Mouse (Mus musculus) embryonic facial prominence, embryonic 12.5 days (tissue): ENCODE measurements at regions not wholly inside any gene's neighbourhood (a gene's known extent, or its start where the extent isn't known, plus 50 kb on each side); places are given as distances from the start of the nearest gene placed in this dataset.

Experiments
- ATAC-seq: fragments of 200-750 bp; cut with Nextera tagmentation; 2 replicates; pipeline ENCODE4 v1.8.0; 2017; ENCODE audit not compliant: insufficient number of reproducible peaks, insufficient read depth, low FRiP score, low TSS enrichment
- H3K27ac ChIP-seq: fragments of 300-500 bp; sonication (generic); 2 replicates; pipeline ENCODE4 v1.5.1; 2016; ENCODE audit warnings: mild to moderate bottlenecking
- H3K27me3 ChIP-seq: fragments of 300-500 bp; sonication (generic); 2 replicates; pipeline ENCODE4 v1.6.1; 2016; ENCODE audit warnings: mild to moderate bottlenecking, moderate library complexity
- H3K36me3 ChIP-seq: fragments of 300-500 bp; sonication (generic); 2 replicates; pipeline ENCODE4 v1.6.1; 2016; ENCODE audit warnings: mild to moderate bottlenecking
- H3K4me1 ChIP-seq: fragments of 300-500 bp; sonication (generic); 2 replicates; pipeline ENCODE4 v1.6.1; 2016
- H3K4me2 ChIP-seq: fragments of 300-500 bp; sonication (generic); replicated peaks from 2 replicates; pipeline ENCODE4 v1.6.1; 2016; ENCODE audit warnings: mild to moderate bottlenecking, moderate library complexity
- H3K4me3 ChIP-seq: fragments of 300-500 bp; sonication (generic); 2 replicates; pipeline ENCODE4 v1.5.1; 2016; ENCODE audit warnings: mild to moderate bottlenecking
- H3K9ac ChIP-seq: fragments of 300-500 bp; sonication (generic); 2 replicates; pipeline ENCODE4 v1.6.1; 2016; ENCODE audit warnings: mild to moderate bottlenecking, moderate library complexity
- H3K9me3 ChIP-seq: fragments of 300-500 bp; sonication (generic); 2 replicates; pipeline ENCODE4 v1.6.1; 2016; ENCODE audit warnings: mild to moderate bottlenecking, moderate library complexity
- WGBS: fragments of 180-500 bp; shearing (Covaris S2); methylation state at CpG from one replicate; pipeline ENCODE4 v1.1.7; 2016; 5-methylcytosine and 5-hydroxymethylcytosine counted together

GRCm38 (mm10) chr2:161470844-161471243 is 362.0 kb upstream of the Chd6 start:
- Histone ChIP-seq H3K9me3 (no peaks in the 10 kb centered on the region), H3K4me3 (no peak overlapping the region), H3K27me3 (peaks cover 9% of the 10 kb centered on the region), H3K36me3 (no peaks in the 10 kb centered on the region), H3K27ac (no peak overlapping the region), H3K9ac (no peak overlapping the region), H3K4me2 (no peak overlapping the region), H3K4me1 (no peaks in the 10 kb centered on the region)
- no peak for ATAC-seq
- WGBS = 81% methylated on average over 5 of the region's 5 CpGs

- Histone ChIP-seq H3K4me2 (no peak overlapping the region), H3K27ac (no peak overlapping the region), H3K9ac (no peak overlapping the region), H3K36me3 (no peaks in the 10 kb centered on the region), H3K4me3 (no peak overlapping the region), H3K4me1 (no peaks in the 10 kb centered on the region), H3K27me3 (peaks cover 9% of the 10 kb centered on the region), H3K9me3 (no peaks in the 10 kb centered on the region)
- ATAC-seq = 0 out of 2 replicates have a peak, but pooled peaks have one; percentile 41
- WGBS = 28% methylated on average over 2 of the region's 2 CpGs
Measured at GRCm38 (mm10) chr2:161470025-161470424, 361.1 kb upstream of the Chd6 start.

- Histone ChIP-seq H3K36me3 (no peaks in the 10 kb centered on the region), H3K27me3 (peaks cover 9% of the 10 kb centered on the region), H3K9ac (no peak overlapping the region), H3K27ac (no peak overlapping the region), H3K9me3 (no peaks in the 10 kb centered on the region), H3K4me2 (no peak overlapping the region), H3K4me3 (no peak overlapping the region), H3K4me1 (no peaks in the 10 kb centered on the region)
- ATAC-seq = no peak
- WGBS = 17% methylated on average over 1 of the region's 1 CpGs
Measured at GRCm38 (mm10) chr2:161467035-161467434, 358.2 kb upstream of the Chd6 start.

- ATAC-seq = no peak
- Histone ChIP-seq H3K27ac (no peak overlapping the region), H3K36me3 (no peaks in the 10 kb centered on the region), H3K9me3 (no peaks in the 10 kb centered on the region), H3K4me1 (no peaks in the 10 kb centered on the region), H3K27me3 (no peaks in the 10 kb centered on the region), H3K9ac (no peak overlapping the region), H3K4me2 (no peak overlapping the region), H3K4me3 (no peak overlapping the region)
- 91% methylated on average over 4 of the region's 4 CpGs for WGBS
Measured at GRCm38 (mm10) chr2:161460600-161460999, 351.7 kb upstream of the Chd6 start.

- H3K4me1 ChIP-seq = no peaks in the 10 kb centered on the region
- H3K4me3 ChIP-seq = no peak overlapping the region
- H3K9me3 ChIP-seq = no peaks in the 10 kb centered on the region
- no peak overlapping the region for H3K27ac ChIP-seq
- no peak overlapping the region for H3K4me2 ChIP-seq
- no peaks in the 10 kb centered on the region for H3K27me3 ChIP-seq
- no peak for ATAC-seq
- WGBS = 41% methylated on average over 6 of the region's 6 CpGs
- no peaks in the 10 kb centered on the region for H3K36me3 ChIP-seq
- H3K9ac ChIP-seq = no peak overlapping the region
Measured at GRCm38 (mm10) chr2:161454466-161454865, 345.6 kb upstream of the Chd6 start.

- H3K4me2 ChIP-seq = no peak overlapping the region
- H3K36me3 ChIP-seq = no peaks in the 10 kb centered on the region
- ATAC-seq = no peak
- no peak overlapping the region for H3K9ac ChIP-seq
- WGBS = 43% methylated on average over 9 of the region's 9 CpGs
- H3K4me3 ChIP-seq = no peak overlapping the region
- no peaks in the 10 kb centered on the region for H3K4me1 ChIP-seq
- no peaks in the 10 kb centered on the region for H3K9me3 ChIP-seq
- no peak overlapping the region for H3K27ac ChIP-seq
- no peaks in the 10 kb centered on the region for H3K27me3 ChIP-seq
Measured at GRCm38 (mm10) chr2:161433816-161434215, 324.9 kb upstream of the Chd6 start.

GRCm38 (mm10) chr2:161429294-161429693 is 320.4 kb upstream of the Chd6 start:
- WGBS = 51% methylated on average over 3 of the region's 3 CpGs
- H3K27ac ChIP-seq = no peak overlapping the region
- H3K36me3 ChIP-seq = no peaks in the 10 kb centered on the region
- H3K4me2 ChIP-seq = no peak overlapping the region
- H3K4me3 ChIP-seq = no peak overlapping the region
- ATAC-seq = no peak
- no peak overlapping the region for H3K9ac ChIP-seq
- no peaks in the 10 kb centered on the region for H3K9me3 ChIP-seq
- no peaks in the 10 kb centered on the region for H3K4me1 ChIP-seq
- no peaks in the 10 kb centered on the region for H3K27me3 ChIP-seq

- H3K4me3 ChIP-seq = no peak overlapping the region
- 47% methylated on average over 3 of the region's 3 CpGs for WGBS
- H3K36me3 ChIP-seq = no peaks in the 10 kb centered on the region
- no peak overlapping the region for H3K4me2 ChIP-seq
- H3K9ac ChIP-seq = no peak overlapping the region
- no peaks in the 10 kb centered on the region for H3K27me3 ChIP-seq
- H3K27ac ChIP-seq = no peak overlapping the region
- no peaks in the 10 kb centered on the region for H3K4me1 ChIP-seq
- no peak for ATAC-seq
- no peaks in the 10 kb centered on the region for H3K9me3 ChIP-seq
Measured at GRCm38 (mm10) chr2:161425587-161425986, 316.7 kb upstream of the Chd6 start.

GRCm38 (mm10) chr2:161418062-161418461 is 309.2 kb upstream of the Chd6 start:
- H3K4me3 ChIP-seq = no peak overlapping the region
- H3K9me3 ChIP-seq = no peaks in the 10 kb centered on the region
- H3K27ac ChIP-seq = no peak overlapping the region
- H3K36me3 ChIP-seq = no peaks in the 10 kb centered on the region
- H3K4me2 ChIP-seq = no peak overlapping the region
- ATAC-seq = no peak
- WGBS = 81% methylated on average over 7 of the region's 7 CpGs
- no peaks in the 10 kb centered on the region for H3K4me1 ChIP-seq
- no peaks in the 10 kb centered on the region for H3K27me3 ChIP-seq
- no peak overlapping the region for H3K9ac ChIP-seq

GRCm38 (mm10) chr2:161416218-161416927 is 307.5 kb upstream of the Chd6 start:
- no peak overlapping the region for H3K27ac ChIP-seq
- no peak overlapping the region for H3K4me2 ChIP-seq
- 67% methylated on average over 13 of the region's 13 CpGs for WGBS
- H3K36me3 ChIP-seq = no peaks in the 10 kb centered on the region
- no peaks in the 10 kb centered on the region for H3K9me3 ChIP-seq
- no peak for ATAC-seq
- H3K4me3 ChIP-seq = no peak overlapping the region
- no peak overlapping the region for H3K9ac ChIP-seq
- H3K4me1 ChIP-seq = no peaks in the 10 kb centered on the region
- no peaks in the 10 kb centered on the region for H3K27me3 ChIP-seq

- no peak for ATAC-seq
- H3K4me3 ChIP-seq = no peak overlapping the region
- H3K4me2 ChIP-seq = no peak overlapping the region
- no peaks in the 10 kb centered on the region for H3K9me3 ChIP-seq
- no peaks in the 10 kb centered on the region for H3K27me3 ChIP-seq
- no peaks in the 10 kb centered on the region for H3K36me3 ChIP-seq
- WGBS = 88% methylated on average over 1 of the region's 1 CpGs
- H3K4me1 ChIP-seq = no peaks in the 10 kb centered on the region
- no peak overlapping the region for H3K9ac ChIP-seq
- no peak overlapping the region for H3K27ac ChIP-seq
Measured at GRCm38 (mm10) chr2:161408306-161408705, 299.4 kb upstream of the Chd6 start.

GRCm38 (mm10) chr2:161405847-161406384 is 297.0 kb upstream of the Chd6 start:
- no peaks in the 10 kb centered on the region for H3K9me3 ChIP-seq
- H3K4me2 ChIP-seq = no peak overlapping the region
- H3K9ac ChIP-seq = no peak overlapping the region
- no peak overlapping the region for H3K27ac ChIP-seq
- no peak for ATAC-seq
- H3K4me3 ChIP-seq = no peak overlapping the region
- no peaks in the 10 kb centered on the region for H3K36me3 ChIP-seq
- no peaks in the 10 kb centered on the region for H3K27me3 ChIP-seq
- H3K4me1 ChIP-seq = no peaks in the 10 kb centered on the region
- WGBS = 53% methylated on average over 1 of the region's 1 CpGs
